Mouse (Mus musculus): ENCODE data around the gene Cyp4f18. TPM values are rescaled to one million over a fixed set of nuclear protein-coding genes. Genes with fewer than 3 reads are reported as not detected.
"Not testable (repeated sequence)": the region's sequence is repeated elsewhere in the genome, so short reads cannot be mapped to it uniquely, and the experiment has no call there.

Gene Cyp4f18
- polyA plus RNA-seq, 1 experiment = 16.6 TPM

- Histone ChIP-seq H3K4me1 (ENCODE audit: control insufficient read depth, insufficient read depth, low read length) (peaks cover 9% of the 10 kb centered on the region), H3K27ac (ENCODE audit: insufficient read depth, low read depth, low read length) (no peak overlapping the region), H3K4me3 (ENCODE audit: insufficient read depth, low read length) (no peak overlapping the region)
- TF ChIP-seq POLR2A (IDR thresholded peaks at IDR 0.05; ENCODE audit: borderline replicate concordance, low read depth, low read length) (no peak), CTCF (IDR thresholded peaks at IDR 0.05; ENCODE audit: low read depth, low read length) (no peak)
Observed at GRCm38 (mm10) chr8:71954666-71955065, 54.8 kb downstream of the Cyp4f18 start.

DNA sequence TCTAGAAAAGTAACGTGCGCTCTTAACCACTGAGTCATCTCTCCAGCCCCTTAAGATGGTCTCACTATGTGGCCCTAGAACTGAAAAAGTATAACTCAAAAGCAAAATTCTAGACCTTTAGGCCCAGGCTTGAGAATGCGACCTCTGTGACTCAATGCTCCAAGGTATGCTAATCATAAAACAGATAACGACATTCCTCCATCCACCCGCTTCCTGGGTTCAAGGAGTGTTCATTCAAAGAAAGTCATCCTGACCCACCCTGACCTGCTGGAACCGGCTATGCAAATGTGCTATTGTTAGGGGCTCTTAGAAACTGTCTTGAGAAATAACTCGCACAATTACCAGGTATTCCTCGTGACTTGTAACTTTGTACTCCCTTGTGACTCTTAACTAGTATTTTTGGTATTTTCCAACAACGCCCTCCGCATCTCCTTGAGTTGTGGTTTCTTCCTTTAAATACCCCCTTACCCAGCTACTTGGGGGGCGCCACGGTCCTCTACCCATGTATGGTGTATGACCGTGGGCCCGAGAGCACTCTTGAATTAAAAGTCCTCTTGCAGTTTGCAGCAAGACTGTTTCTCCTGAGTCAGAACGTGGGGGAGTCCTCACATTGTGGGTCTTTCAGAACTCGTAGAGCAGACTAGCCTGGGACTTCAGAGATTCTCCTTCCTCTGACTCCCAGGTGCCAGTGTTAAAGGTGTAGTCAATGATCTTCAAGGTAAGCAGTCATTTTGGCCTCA lies 56.3 kb downstream of the Cyp4f18 start:
- not testable (repeated sequence) for H3K4me3 ChIP-seq (ENCODE audit: insufficient read depth, low read length); H3K4me1 ChIP-seq (ENCODE audit: control insufficient read depth, insufficient read depth, low read length); H3K27ac ChIP-seq (ENCODE audit: insufficient read depth, low read depth, low read length)

DNA sequence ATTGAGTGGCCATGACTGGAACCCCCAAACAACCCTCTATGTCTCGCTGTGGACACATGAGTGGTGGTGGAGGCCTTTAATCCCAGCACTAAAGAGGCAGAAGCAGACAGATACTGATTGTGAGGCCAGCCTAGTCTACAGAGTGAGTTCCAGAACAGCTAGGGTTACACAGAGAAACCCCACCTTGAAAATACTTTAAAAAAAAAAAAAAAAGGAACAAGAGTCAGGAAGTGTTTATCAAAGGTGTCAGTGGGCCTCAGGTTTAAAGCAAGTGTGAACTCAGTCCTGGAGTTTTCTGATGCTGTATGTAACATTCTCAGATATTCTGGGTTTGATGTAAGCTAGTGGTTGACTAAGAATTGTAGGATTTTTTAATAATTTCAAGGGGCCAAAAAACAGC lies 56.9 kb downstream of the Cyp4f18 start:
- no peak for TF ChIP-seq CTCF (IDR thresholded peaks at IDR 0.05; ENCODE audit: low read depth, low read length)
- no peak for TF ChIP-seq POLR2A (IDR thresholded peaks at IDR 0.05; ENCODE audit: borderline replicate concordance, low read depth, low read length)
- Histone ChIP-seq H3K27ac (ENCODE audit: insufficient read depth, low read depth, low read length) (no peak overlapping the region), H3K4me3 (ENCODE audit: insufficient read depth, low read length) (no peak overlapping the region), H3K4me1 (ENCODE audit: control insufficient read depth, insufficient read depth, low read length) (peaks cover 9% of the 10 kb centered on the region)

DNA sequence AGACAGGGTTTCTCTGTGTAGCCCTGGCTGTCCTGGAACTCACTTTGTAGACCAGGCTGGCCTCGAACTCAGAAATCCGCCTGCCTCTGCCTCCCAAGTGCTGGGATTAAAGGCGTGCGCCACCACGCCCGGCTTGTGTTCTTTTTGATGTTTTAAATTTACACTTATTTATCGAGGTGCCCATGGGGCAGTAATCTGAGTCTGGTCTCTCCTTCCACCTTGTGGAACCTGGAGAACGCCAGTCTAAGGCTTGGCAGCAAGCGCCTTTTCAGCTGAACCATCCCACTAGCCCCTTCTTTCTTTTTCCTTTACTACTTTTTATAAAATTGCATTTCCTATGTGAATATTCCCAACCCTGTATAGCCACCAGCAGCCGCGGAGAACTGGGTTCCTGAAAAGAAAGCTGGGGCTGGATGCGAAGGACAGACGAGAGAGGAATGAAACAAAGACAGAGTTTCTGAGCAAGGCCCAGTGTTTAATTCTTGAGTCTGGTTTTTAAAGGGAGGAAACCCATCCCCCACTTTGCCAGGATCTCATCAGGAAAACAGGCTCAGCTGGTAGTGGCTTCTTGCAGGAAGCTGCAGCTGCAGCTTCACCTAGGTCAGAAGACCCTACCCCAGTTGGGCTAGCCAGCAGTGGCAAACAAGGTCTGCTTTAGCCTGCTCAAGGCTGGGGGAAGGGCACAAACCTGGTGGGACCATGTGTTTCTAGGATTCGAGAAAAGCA lies 57.8 kb downstream of the Cyp4f18 start:
- H3K4me1 ChIP-seq (ENCODE audit: control insufficient read depth, insufficient read depth, low read length) = peaks cover 9% of the 10 kb centered on the region
- H3K4me3 ChIP-seq (ENCODE audit: insufficient read depth, low read length) = peak overlapping the region; percentile 96
- TF ChIP-seq CTCF (IDR thresholded peaks at IDR 0.05; ENCODE audit: low read depth, low read length) (no peak), POLR2A (IDR thresholded peaks at IDR 0.05; ENCODE audit: borderline replicate concordance, low read depth, low read length) (no peak)
- no peak overlapping the region for H3K27ac ChIP-seq (ENCODE audit: insufficient read depth, low read depth, low read length)

- no peak for TF ChIP-seq POLR2A (IDR thresholded peaks at IDR 0.05; ENCODE audit: borderline replicate concordance, low read depth, low read length)
- H3K27ac ChIP-seq (ENCODE audit: insufficient read depth, low read depth, low read length) = no peak within 1 kb of the TSS
- H3K4me3 ChIP-seq (ENCODE audit: insufficient read depth, low read length) = peak within 1 kb of the TSS; percentile 96
- peaks cover 9% of the 10 kb centered on the region for H3K4me1 ChIP-seq (ENCODE audit: control insufficient read depth, insufficient read depth, low read length)
Observed at GRCm38 (mm10) chr8:71950482-71951221, 58.8 kb downstream of the Cyp4f18 start, which contains the start of gene Zfp961. Zfp961 (plus strand) TSS chr8:71951038.

DNA sequence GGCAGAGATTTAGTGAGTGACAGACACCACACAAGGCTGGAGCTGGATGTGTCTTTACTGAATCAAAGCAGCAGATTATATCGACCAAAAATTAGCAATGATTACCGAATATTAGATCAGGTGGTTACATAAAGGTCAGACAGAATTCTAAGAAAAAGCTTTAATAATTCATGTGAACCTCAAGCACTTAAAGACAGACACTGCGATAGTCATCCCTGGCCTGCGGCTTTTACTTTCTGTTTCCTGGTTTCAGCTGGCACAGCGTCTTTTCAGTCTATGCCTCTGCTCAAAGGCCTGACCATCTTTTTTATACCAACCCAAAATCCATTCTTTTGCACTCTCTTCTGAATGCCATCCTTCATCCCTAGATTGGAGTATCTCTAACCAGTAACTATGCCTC lies 60.8 kb downstream of the Cyp4f18 start:
- H3K27ac ChIP-seq (ENCODE audit: insufficient read depth, low read depth, low read length) = no peak overlapping the region
- TF ChIP-seq POLR2A (IDR thresholded peaks at IDR 0.05; ENCODE audit: borderline replicate concordance, low read depth, low read length) (no peak), CTCF (IDR thresholded peaks at IDR 0.05; ENCODE audit: low read depth, low read length) (no peak)
- no peak overlapping the region for H3K4me3 ChIP-seq (ENCODE audit: insufficient read depth, low read length)
- peaks cover 9% of the 10 kb centered on the region for H3K4me1 ChIP-seq (ENCODE audit: control insufficient read depth, insufficient read depth, low read length)

GRCm38 (mm10) chr8:71941776-71942175 lies 67.7 kb downstream of the Cyp4f18 start:
- peaks cover 9% of the 10 kb centered on the region for H3K4me1 ChIP-seq (ENCODE audit: control insufficient read depth, insufficient read depth, low read length)
- H3K27ac ChIP-seq (ENCODE audit: insufficient read depth, low read depth, low read length) = no peak overlapping the region
- TF ChIP-seq POLR2A (IDR thresholded peaks at IDR 0.05; ENCODE audit: borderline replicate concordance, low read depth, low read length) (no peak), CTCF (IDR thresholded peaks at IDR 0.05; ENCODE audit: low read depth, low read length) (no peak)
- H3K4me3 ChIP-seq (ENCODE audit: insufficient read depth, low read length) = no peak overlapping the region

DNA sequence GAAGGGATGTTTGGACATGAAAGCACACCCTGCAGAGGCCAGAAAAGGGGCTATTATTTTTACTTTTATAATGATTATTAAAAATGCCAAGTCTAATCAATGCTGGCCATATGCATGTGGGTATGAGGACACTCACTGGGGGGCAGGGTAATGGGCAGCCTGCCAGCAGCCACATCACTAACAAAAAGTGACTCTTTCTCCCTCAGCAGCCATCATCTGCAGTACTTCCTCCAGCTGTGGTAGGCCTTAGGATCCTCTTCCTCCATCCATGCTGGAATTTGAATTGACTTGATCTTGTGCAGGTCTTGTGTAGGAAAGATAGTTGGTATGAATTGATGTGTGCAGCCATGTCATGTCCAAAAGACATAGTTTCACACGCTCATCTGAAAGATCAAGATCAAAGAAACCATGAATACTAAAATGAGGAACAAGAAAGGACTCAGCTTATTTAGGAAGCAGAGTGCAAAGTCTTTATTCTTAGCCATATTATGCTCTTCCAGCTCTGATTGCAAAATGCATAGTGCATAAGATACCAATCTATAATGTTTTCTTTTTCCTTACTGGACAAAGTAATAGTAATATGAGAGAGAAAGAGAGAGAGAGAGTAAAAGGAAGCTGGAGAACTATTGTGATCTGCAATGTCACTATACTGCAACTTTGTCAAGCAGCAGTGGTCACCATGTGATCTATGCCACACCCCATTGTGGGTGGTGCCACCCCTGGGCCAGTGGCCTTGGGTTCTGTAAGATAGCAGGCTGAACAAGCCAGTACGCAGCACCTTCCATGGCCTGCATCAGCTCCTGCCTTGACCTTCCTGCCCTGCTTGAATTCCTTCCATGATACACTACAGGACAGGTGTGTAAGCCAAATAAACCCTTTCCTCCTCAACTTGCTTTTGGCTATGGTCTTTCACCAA lies 68.9 kb downstream of the Cyp4f18 start:
- no peak overlapping the region for H3K4me3 ChIP-seq (ENCODE audit: insufficient read depth, low read length)
- peak overlapping the region; percentile 44 for H3K27ac ChIP-seq (ENCODE audit: insufficient read depth, low read depth, low read length)
- no peak for TF ChIP-seq POLR2A (IDR thresholded peaks at IDR 0.05; ENCODE audit: borderline replicate concordance, low read depth, low read length)
- no peak for TF ChIP-seq CTCF (IDR thresholded peaks at IDR 0.05; ENCODE audit: low read depth, low read length)

More for the DNA sequence above, 68.9 kb downstream of the Cyp4f18 start:
- H3K4me1 ChIP-seq (ENCODE audit: control insufficient read depth, insufficient read depth, low read length) = peaks cover 9% of the 10 kb centered on the region

Other genes starting within 250 kb of the Cyp4f18 start
- gene Zfp709, start 127.6 kb downstream of the Cyp4f18 start, polyA plus RNA-seq (2012; ENCODE audit: insufficient read depth, insufficient read length, missing spikeins) = 8.6 and 9.1 TPM in 2 replicates
- gene Zfp882, start 101.0 kb downstream of the Cyp4f18 start, polyA plus RNA-seq (2012; ENCODE audit: insufficient read depth, insufficient read length, missing spikeins) = 1.1 and 1.2 TPM in 2 replicates
- 14.4 and 17.5 TPM in 2 replicates for gene Zfp617, start 101.0 kb downstream of the Cyp4f18 start, polyA plus RNA-seq (2012; ENCODE audit: insufficient read depth, insufficient read length, missing spikeins)
- gene Zfp961, start 58.6 kb downstream of the Cyp4f18 start, polyA plus RNA-seq (2012; ENCODE audit: insufficient read depth, insufficient read length, missing spikeins) = 12.0 and 13.8 TPM in 2 replicates
- not detected in 2 replicates for gene Olfr372, start 31.6 kb upstream of the Cyp4f18 start, polyA plus RNA-seq (2012; ENCODE audit: insufficient read depth, insufficient read length, missing spikeins)
- 0.33 TPM in 1 of 2 replicates, not detected in the other for gene Olfr373, start 73.6 kb upstream of the Cyp4f18 start, polyA plus RNA-seq (2012; ENCODE audit: insufficient read depth, insufficient read length, missing spikeins)
- gene Olfr374, start 97.4 kb upstream of the Cyp4f18 start, polyA plus RNA-seq (2012; ENCODE audit: insufficient read depth, insufficient read length, missing spikeins) = 0.32 and 0.52 TPM in 2 replicates
- 235 and 239 TPM in 2 replicates for gene Tpm4, start 125.3 kb upstream of the Cyp4f18 start, polyA plus RNA-seq (2012; ENCODE audit: insufficient read depth, insufficient read length, missing spikeins)
- gene Rab8a, start 151.6 kb upstream of the Cyp4f18 start, polyA plus RNA-seq (2012; ENCODE audit: insufficient read depth, insufficient read length, missing spikeins) = 113 and 128 TPM in 2 replicates
- 0.29 TPM in 1 of 2 replicates, not detected in the other for gene Hsh2d, start 180.0 kb upstream of the Cyp4f18 start, polyA plus RNA-seq (2012; ENCODE audit: insufficient read depth, insufficient read length, missing spikeins)
- gene Cib3, start 203.2 kb upstream of the Cyp4f18 start, polyA plus RNA-seq (2012; ENCODE audit: insufficient read depth, insufficient read length, missing spikeins) = 0.54 TPM in 1 of 2 replicates, not detected in the other
- not detected in 2 replicates for gene Gm11034, start 204.0 kb upstream of the Cyp4f18 start, polyA plus RNA-seq (2012; ENCODE audit: insufficient read depth, insufficient read length, missing spikeins)
- 56.6 and 58.3 TPM in 2 replicates for gene Fam32a, start 210.1 kb upstream of the Cyp4f18 start, polyA plus RNA-seq (2012; ENCODE audit: insufficient read depth, insufficient read length, missing spikeins)
- gene Ap1m1, start 230.4 kb upstream of the Cyp4f18 start, polyA plus RNA-seq (2012; ENCODE audit: insufficient read depth, insufficient read length, missing spikeins) = 51.4 and 60.2 TPM in 2 replicates

Data from bone marrow macrophage, adult 2 months (primary cell).